In genomic region chr13:111413156-111413555, GRCm38 (mm10) we compare ENCODE assay signal across 9 mouse cellular contexts.
A peak's percentile ranks its signal among the peaks of the same experiment; 100 is the strongest.
DNase-seq lines count a peak whose midpoint lies in the region; ATAC-seq and TF ChIP-seq lines count a peak whose summit lies in the region.
"Had no signal": no experiment of that assay in that cellular context is flagged by ENCODE, and none has a peak within 500 bp of the region (broad histone marks: within the 10 kb centered on the region; RNA-seq: fewer than 3 reads in every experiment).

No protein-coding gene starts in this region.

- peak; percentile 83 for TF ChIP-seq CTCF in intestine, postnatal 0 days (IDR thresholded peaks at IDR 0.05; ENCODE audit: low read depth)
- peak; percentile 57 to 70 for TF ChIP-seq CTCF in CH12.LX (conservative IDR thresholded peaks at IDR 0.05 in 1 of 2, IDR thresholded peaks at IDR 0.05 in 1 of 2; ENCODE audit: low read depth in 2 of 2, low read length in 2 of 2)

- no peak for ATAC-seq in intestine, postnatal 0 days
- ATAC-seq in intestine, embryonic 16.5 days: no peak
- no peak for ATAC-seq in monocyte, adult 5-6 weeks (replicated peaks; ENCODE audit: insufficient number of reproducible peaks, low FRiP score, low TSS enrichment, poor library complexity, severe bottlenecking)

- DNase-seq in CH12.LX (ENCODE audit: extremely low read depth): peak; percentile 61
- peak; percentile 83 for DNase-seq in adrenal gland, postnatal 10 days
- DNase-seq in embryonic facial prominence, embryonic 10.5 days (ENCODE audit: low spot score): peak; percentile 47
- DNase-seq in layer of hippocampus, adult 9-10 months (ENCODE audit: low spot score): peak; percentile 69
- DNase-seq in naive thymus-derived CD4-positive, alpha-beta T cell, adult 2 months (ENCODE audit: low read depth): peak; percentile 76

- WGBS in intestine, postnatal 0 days: 26% methylated on average over 4 of the region's 4 CpGs
- 31% methylated on average over 4 of the region's 4 CpGs for WGBS in intestine, embryonic 16.5 days
- WGBS in embryonic facial prominence, embryonic 10.5 days: 38% methylated on average over 4 of the region's 4 CpGs

- H3K9ac ChIP-seq in intestine, postnatal 0 days (ENCODE audit: low read depth, low read length): no peak overlapping the region
- no peak overlapping the region for H3K9ac ChIP-seq in intestine, embryonic 16.5 days (ENCODE audit: low read depth, low read length)
- H3K9ac ChIP-seq in CH12.LX (ENCODE audit: insufficient read depth, low read depth): no peak overlapping the region
- H3K9ac ChIP-seq: lung, embryonic 15.5 days had no signal

- no peak overlapping the region for H3K4me2 ChIP-seq in intestine, postnatal 0 days (replicated peaks; ENCODE audit: low read depth)
- H3K4me2 ChIP-seq in intestine, embryonic 16.5 days (ENCODE audit: low read depth, low read length): no peak overlapping the region
- no peak overlapping the region for H3K4me2 ChIP-seq in CH12.LX (ENCODE audit: insufficient read depth, low read depth, poor library complexity, severe bottlenecking)
- H3K4me2 ChIP-seq: lung, embryonic 15.5 days had no signal

- TF ChIP-seq POLR2A in CH12.LX (IDR thresholded peaks at IDR 0.05; ENCODE audit: low read depth, low read length): no peak

- TF ChIP-seq RAD21 in CH12.LX (IDR thresholded peaks at IDR 0.05; ENCODE audit: low read depth, low read length): peak; percentile 67

- H3K4me1 ChIP-seq in intestine, postnatal 0 days (replicated peaks; ENCODE audit: control insufficient read depth, insufficient read depth, low read length): no peaks in the 10 kb centered on the region
- 0 out of 2 replicates have a peak, but pooled peaks cover 2% of the 10 kb centered on the region for H3K4me1 ChIP-seq in intestine, embryonic 16.5 days (ENCODE audit: control insufficient read depth, insufficient read depth, low read length)
- H3K4me1 ChIP-seq in CH12.LX (ENCODE audit: control insufficient read depth in 1 of 2, insufficient read depth in 2 of 2): no peaks in the 10 kb centered on the region
- no peaks in the 10 kb centered on the region for H3K4me1 ChIP-seq in embryonic facial prominence, embryonic 10.5 days

- H3K79me2 ChIP-seq in CH12.LX (replicated peaks; ENCODE audit: control insufficient read depth, extremely low read depth, insufficient read depth, poor library complexity, severe bottlenecking): no peaks in the 10 kb centered on the region

- no peak overlapping the region for H3K27ac ChIP-seq in intestine, postnatal 0 days (ENCODE audit: low read depth, low read length)
- no peak overlapping the region for H3K27ac ChIP-seq in intestine, embryonic 16.5 days (ENCODE audit: low read length)
- no peak overlapping the region for H3K27ac ChIP-seq in CH12.LX (ENCODE audit: insufficient read depth, low read depth)
- no peak overlapping the region for H3K27ac ChIP-seq in embryonic facial prominence, embryonic 10.5 days (replicated peaks)
- H3K27ac ChIP-seq: lung, embryonic 15.5 days had no signal

- dilution Hi-C loops in CH12.LX (cut with MboI; ENCODE audit: extremely low pct_ligation_motif_present, extremely low pct_unique_long_range_greater_than_20kb, low sequenced_read_pairs): no loop called here

- no peaks in the 10 kb centered on the region for H3K9me3 ChIP-seq in intestine, postnatal 0 days (ENCODE audit: control insufficient read depth)
- no peaks in the 10 kb centered on the region for H3K9me3 ChIP-seq in intestine, embryonic 16.5 days (ENCODE audit: control insufficient read depth, low read length)
- H3K9me3 ChIP-seq in CH12.LX (replicated peaks; ENCODE audit: low read length): no peaks in the 10 kb centered on the region
- no peaks in the 10 kb centered on the region for H3K9me3 ChIP-seq in embryonic facial prominence, embryonic 10.5 days
- H3K9me3 ChIP-seq: lung, embryonic 15.5 days had no signal

- in situ Hi-C loops in CH12.LX (cut with MboI; ENCODE audit: low pct_ligation_motif_present, low pct_unique_long_range_greater_than_20kb, low sequenced_read_pairs): loop anchor here (10.0 to 25.0 kb wide), 3 partner anchors 176 to 1018 kb away; partner anchors contain the start of gene Plk2

- no peaks in the 10 kb centered on the region for H3K27me3 ChIP-seq in intestine, postnatal 0 days (replicated peaks; ENCODE audit: control insufficient read depth, insufficient read depth, low read length)
- H3K27me3 ChIP-seq in intestine, embryonic 16.5 days (replicated peaks; ENCODE audit: control insufficient read depth, insufficient read depth, low read length): no peaks in the 10 kb centered on the region
- no peaks in the 10 kb centered on the region for H3K27me3 ChIP-seq in CH12.LX (replicated peaks)
- no peaks in the 10 kb centered on the region for H3K27me3 ChIP-seq in embryonic facial prominence, embryonic 10.5 days (replicated peaks; ENCODE audit: low read depth, poor library complexity, severe bottlenecking)
- H3K27me3 ChIP-seq: lung, embryonic 15.5 days had no signal

- no peaks in the 10 kb centered on the region for H3K36me3 ChIP-seq in intestine, postnatal 0 days (ENCODE audit: control insufficient read depth, insufficient read depth)
- H3K36me3 ChIP-seq in intestine, embryonic 16.5 days (ENCODE audit: control insufficient read depth, insufficient read depth, low read length): no peaks in the 10 kb centered on the region
- no peaks in the 10 kb centered on the region for H3K36me3 ChIP-seq in CH12.LX (replicated peaks in 1 of 2; ENCODE audit: control insufficient read depth in 1 of 2, insufficient read depth in 1 of 2, low read length in 1 of 2)
- no peaks in the 10 kb centered on the region for H3K36me3 ChIP-seq in embryonic facial prominence, embryonic 10.5 days (replicated peaks)
- H3K36me3 ChIP-seq: lung, embryonic 15.5 days had no signal

- H3K4me3 ChIP-seq in intestine, postnatal 0 days (ENCODE audit: low read depth, low read length): no peak overlapping the region
- no peak overlapping the region for H3K4me3 ChIP-seq in intestine, embryonic 16.5 days (ENCODE audit: low read length)
- no peak overlapping the region for H3K4me3 ChIP-seq in CH12.LX (replicated peaks in 1 of 3; ENCODE audit: low read depth in 2 of 3, low read length in 2 of 3, poor library complexity in 1 of 3)
- H3K4me3 ChIP-seq in embryonic facial prominence, embryonic 10.5 days: no peak overlapping the region
- H3K4me3 ChIP-seq: lung, embryonic 15.5 days had no signal

- no peak for TF ChIP-seq EP300 in CH12.LX (IDR thresholded peaks at IDR 0.05; ENCODE audit: low read length)

TF ChIP-seq in CH12.LX, 34 proteins besides CTCF, POLR2A, EP300 and RAD21:
- TF ChIP-seq SMC3 (IDR thresholded peaks at IDR 0.05; ENCODE audit: low read depth, low read length): peak; percentile 52
- no peak for TF ChIP-seq JUND (conservative IDR thresholded peaks at IDR 0.05; ENCODE audit: low read depth, low read length)
